Mouse (Mus musculus): ENCODE data around the gene Cdk5r1.

The Cdk5r1 gene

GRCm38 (mm10) chr11:80504519-80505385, 27.9 kb downstream of the Cdk5r1 start:
- DNase-seq, result no peak

- DNase-seq, result no peak
Measured at GRCm38 (mm10) chr11:80505581-80505980, 28.8 kb downstream of the Cdk5r1 start.

- no peak for DNase-seq
Measured at GRCm38 (mm10) chr11:80506483-80506882, 29.7 kb downstream of the Cdk5r1 start.

- no peak for DNase-seq
Measured at GRCm38 (mm10) chr11:80507791-80508190, 31.0 kb downstream of the Cdk5r1 start.

- DNase-seq, result no peak
Measured at GRCm38 (mm10) chr11:80508361-80509175, 31.7 kb downstream of the Cdk5r1 start.

GRCm38 (mm10) chr11:80509176-80509506, 32.3 kb downstream of the Cdk5r1 start:
- no peak for DNase-seq

- DNase-seq, result no peak
Measured at GRCm38 (mm10) chr11:80510124-80510523, 33.3 kb downstream of the Cdk5r1 start.

GRCm38 (mm10) chr11:80512313-80513056, 35.7 kb downstream of the Cdk5r1 start:
- DNase-seq, result no peak

- no peak for DNase-seq
Measured at GRCm38 (mm10) chr11:80513796-80514195, 37.0 kb downstream of the Cdk5r1 start.

GRCm38 (mm10) chr11:80515346-80515745, 38.5 kb downstream of the Cdk5r1 start:
- no peak for DNase-seq

- no peak for DNase-seq
Measured at GRCm38 (mm10) chr11:80515895-80516294, 39.1 kb downstream of the Cdk5r1 start.

- DNase-seq, result peak; percentile 26
Measured at GRCm38 (mm10) chr11:80518421-80519367, 41.9 kb downstream of the Cdk5r1 start.

- no peak for DNase-seq
Measured at GRCm38 (mm10) chr11:80521148-80521547, 44.3 kb downstream of the Cdk5r1 start.

- no peak for DNase-seq
Measured at GRCm38 (mm10) chr11:80522852-80523251, 46.0 kb downstream of the Cdk5r1 start.

GRCm38 (mm10) chr11:80523410-80523809, 46.6 kb downstream of the Cdk5r1 start:
- no peak for DNase-seq

GRCm38 (mm10) chr11:80524213-80524612, 47.4 kb downstream of the Cdk5r1 start:
- no peak for DNase-seq

- DNase-seq, result no peak
Measured at GRCm38 (mm10) chr11:80527697-80528096, 50.9 kb downstream of the Cdk5r1 start.

GRCm38 (mm10) chr11:80529149-80529548, 52.3 kb downstream of the Cdk5r1 start:
- no peak for DNase-seq

Data from cerebellum, adult 9-11 months (tissue).